Mouse (Mus musculus): ENCODE data around the gene Dennd4a. TPM values are rescaled to one million over a fixed set of nuclear protein-coding genes. Genes with fewer than 3 reads are reported as not detected.

The Dennd4a gene
- polyA plus RNA-seq, 1 experiment from 2014 or later, result 8.4 TPM

- H3K4me3 ChIP-seq (ENCODE audit: low read depth, low read length), result no peak overlapping the region
- WGBS (ENCODE audit: insufficient replicate concordance), result 73% methylated on average over 4 of the region's 4 CpGs
- H3K4me2 ChIP-seq, result no peak overlapping the region
- H3K9me3 ChIP-seq (replicated peaks; ENCODE audit: control insufficient read depth, low read length), result no peaks in the 10 kb centered on the region
- no peaks in the 10 kb centered on the region for H3K36me3 ChIP-seq (ENCODE audit: control insufficient read depth, insufficient read depth, low read length)
- no peak overlapping the region for H3K9ac ChIP-seq (ENCODE audit: low read depth, low read length)
- no peak overlapping the region for H3K27ac ChIP-seq (ENCODE audit: low read depth, low read length)
- peaks cover 8% of the 10 kb centered on the region; the same call in 1 of the 2 replicates for H3K27me3 ChIP-seq (ENCODE audit: control insufficient read depth, insufficient read depth, low read length)
- no peak for ATAC-seq (replicated peaks; ENCODE audit: insufficient number of reproducible peaks, low FRiP score, low TSS enrichment)
- peaks cover 14% of the 10 kb centered on the region for H3K4me1 ChIP-seq (ENCODE audit: control insufficient read depth, insufficient read depth, low read length)
Measured at GRCm38 (mm10) chr9:64941650-64942049, 130.5 kb downstream of the Dennd4a start.

GRCm38 (mm10) chr9:64943997-64944396, 132.9 kb downstream of the Dennd4a start:
- peaks cover 14% of the 10 kb centered on the region; the same call in 1 of the 2 replicates for H3K27me3 ChIP-seq (ENCODE audit: control insufficient read depth, insufficient read depth, low read length)
- peaks cover 12% of the 10 kb centered on the region for H3K4me1 ChIP-seq (ENCODE audit: control insufficient read depth, insufficient read depth, low read length)
- H3K36me3 ChIP-seq (ENCODE audit: control insufficient read depth, insufficient read depth, low read length), result no peaks in the 10 kb centered on the region
- 33% methylated on average over 11 of the region's 11 CpGs for WGBS (ENCODE audit: insufficient replicate concordance)
- no peak overlapping the region for H3K4me2 ChIP-seq
- no peak for ATAC-seq (replicated peaks; ENCODE audit: insufficient number of reproducible peaks, low FRiP score, low TSS enrichment)
- no peak overlapping the region for H3K9ac ChIP-seq (ENCODE audit: low read depth, low read length)
- no peaks in the 10 kb centered on the region for H3K9me3 ChIP-seq (replicated peaks; ENCODE audit: control insufficient read depth, low read length)
- no peak overlapping the region for H3K4me3 ChIP-seq (ENCODE audit: low read depth, low read length)
- H3K27ac ChIP-seq (ENCODE audit: low read depth, low read length), result no peak overlapping the region

GRCm38 (mm10) chr9:64947483-64948095, 136.4 kb downstream of the Dennd4a start:
- Histone ChIP-seq H3K9me3 (replicated peaks; ENCODE audit: control insufficient read depth, low read length) (no peaks in the 10 kb centered on the region), H3K4me1 (ENCODE audit: control insufficient read depth, insufficient read depth, low read length) (no peaks in the 10 kb centered on the region), H3K27ac (ENCODE audit: low read depth, low read length) (no peak overlapping the region), H3K27me3 (ENCODE audit: control insufficient read depth, insufficient read depth, low read length) (peaks cover 25% of the 10 kb centered on the region), H3K36me3 (ENCODE audit: control insufficient read depth, insufficient read depth, low read length) (no peaks in the 10 kb centered on the region), H3K4me2 (no peak overlapping the region), H3K9ac (ENCODE audit: low read depth, low read length) (no peak overlapping the region), H3K4me3 (ENCODE audit: low read depth, low read length) (no peak overlapping the region)
- no peak for ATAC-seq (replicated peaks; ENCODE audit: insufficient number of reproducible peaks, low FRiP score, low TSS enrichment)
- WGBS (ENCODE audit: insufficient replicate concordance), result 74% methylated on average over 9 of the region's 9 CpGs

GRCm38 (mm10) chr9:64951161-64951657, 140.1 kb downstream of the Dennd4a start, which contains the start of gene Slc24a1:
Gene Slc24a1 (minus strand): TSS chr9:64951607.
- Histone ChIP-seq H3K4me1 (ENCODE audit: control insufficient read depth, insufficient read depth, low read length) (no peaks in the 10 kb centered on the region), H3K4me2 (no peak within 1 kb of the TSS), H3K36me3 (ENCODE audit: control insufficient read depth, insufficient read depth, low read length) (no peaks in the 10 kb centered on the region), H3K27ac (ENCODE audit: low read depth, low read length) (no peak within 1 kb of the TSS), H3K27me3 (ENCODE audit: control insufficient read depth, insufficient read depth, low read length) (peaks cover 26% of the 10 kb centered on the region), H3K9ac (ENCODE audit: low read depth, low read length) (no peak within 1 kb of the TSS), H3K4me3 (ENCODE audit: low read depth, low read length) (no peak within 1 kb of the TSS), H3K9me3 (replicated peaks; ENCODE audit: control insufficient read depth, low read length) (0 out of 2 replicates have a peak, but pooled peaks cover 2% of the 10 kb centered on the region)
- WGBS (ENCODE audit: insufficient replicate concordance), result 30% methylated on average over 11 of the region's 11 CpGs
- ATAC-seq (replicated peaks; ENCODE audit: insufficient number of reproducible peaks, low FRiP score, low TSS enrichment), result no peak

GRCm38 (mm10) chr9:64952055-64952454, 140.9 kb downstream of the Dennd4a start:
- H3K4me1 ChIP-seq (ENCODE audit: control insufficient read depth, insufficient read depth, low read length), result no peaks in the 10 kb centered on the region
- H3K9me3 ChIP-seq (replicated peaks; ENCODE audit: control insufficient read depth, low read length), result 0 out of 2 replicates have a peak, but pooled peaks cover 2% of the 10 kb centered on the region
- no peak overlapping the region for H3K4me3 ChIP-seq (ENCODE audit: low read depth, low read length)
- peaks cover 24% of the 10 kb centered on the region for H3K27me3 ChIP-seq (ENCODE audit: control insufficient read depth, insufficient read depth, low read length)
- H3K36me3 ChIP-seq (ENCODE audit: control insufficient read depth, insufficient read depth, low read length), result no peaks in the 10 kb centered on the region
- no peak overlapping the region for H3K4me2 ChIP-seq
- WGBS (ENCODE audit: insufficient replicate concordance), result 16% methylated on average over 5 of the region's 5 CpGs
- H3K27ac ChIP-seq (ENCODE audit: low read depth, low read length), result no peak overlapping the region
- no peak overlapping the region for H3K9ac ChIP-seq (ENCODE audit: low read depth, low read length)
- no peak for ATAC-seq (replicated peaks; ENCODE audit: insufficient number of reproducible peaks, low FRiP score, low TSS enrichment)

- H3K27ac ChIP-seq (ENCODE audit: low read depth, low read length), result no peak overlapping the region
- H3K4me1 ChIP-seq (ENCODE audit: control insufficient read depth, insufficient read depth, low read length), result no peaks in the 10 kb centered on the region
- H3K36me3 ChIP-seq (ENCODE audit: control insufficient read depth, insufficient read depth, low read length), result no peaks in the 10 kb centered on the region
- ATAC-seq (replicated peaks; ENCODE audit: insufficient number of reproducible peaks, low FRiP score, low TSS enrichment), result no peak
- no peak overlapping the region for H3K4me2 ChIP-seq
- H3K4me3 ChIP-seq (ENCODE audit: low read depth, low read length), result no peak overlapping the region
- 39% methylated on average over 7 of the region's 7 CpGs for WGBS (ENCODE audit: insufficient replicate concordance)
- H3K9ac ChIP-seq (ENCODE audit: low read depth, low read length), result no peak overlapping the region
- peaks cover 18% of the 10 kb centered on the region for H3K27me3 ChIP-seq (ENCODE audit: control insufficient read depth, insufficient read depth, low read length)
- H3K9me3 ChIP-seq (replicated peaks; ENCODE audit: control insufficient read depth, low read length), result 0 out of 2 replicates have a peak, but pooled peaks cover 2% of the 10 kb centered on the region
Measured at GRCm38 (mm10) chr9:64953190-64953589, 142.1 kb downstream of the Dennd4a start.

GRCm38 (mm10) chr9:64956337-64956736, 145.2 kb downstream of the Dennd4a start:
- Histone ChIP-seq H3K36me3 (ENCODE audit: control insufficient read depth, insufficient read depth, low read length) (no peaks in the 10 kb centered on the region), H3K4me3 (ENCODE audit: low read depth, low read length) (peak overlapping the region; percentile 2; the same call in 1 of the 2 replicates), H3K27me3 (ENCODE audit: control insufficient read depth, insufficient read depth, low read length) (peaks cover 13% of the 10 kb centered on the region), H3K9ac (ENCODE audit: low read depth, low read length) (no peak overlapping the region), H3K4me1 (ENCODE audit: control insufficient read depth, insufficient read depth, low read length) (peaks cover under 1% of the 10 kb centered on the region; the same call in 1 of the 2 replicates), H3K27ac (ENCODE audit: low read depth, low read length) (peak overlapping the region; percentile 50), H3K4me2 (peak overlapping the region; percentile 36), H3K9me3 (replicated peaks; ENCODE audit: control insufficient read depth, low read length) (0 out of 2 replicates have a peak, but pooled peaks cover 2% of the 10 kb centered on the region)
- ATAC-seq (replicated peaks; ENCODE audit: insufficient number of reproducible peaks, low FRiP score, low TSS enrichment), result no peak
- WGBS (ENCODE audit: insufficient replicate concordance), result 25% methylated on average over 12 of the region's 12 CpGs

GRCm38 (mm10) chr9:64957276-64957675, 146.1 kb downstream of the Dennd4a start:
- Histone ChIP-seq H3K9ac (ENCODE audit: low read depth, low read length) (no peak overlapping the region), H3K36me3 (ENCODE audit: control insufficient read depth, insufficient read depth, low read length) (no peaks in the 10 kb centered on the region), H3K4me2 (no peak overlapping the region), H3K9me3 (replicated peaks; ENCODE audit: control insufficient read depth, low read length) (0 out of 2 replicates have a peak, but pooled peaks cover 2% of the 10 kb centered on the region), H3K27ac (ENCODE audit: low read depth, low read length) (no peak overlapping the region), H3K4me3 (ENCODE audit: low read depth, low read length) (no peak overlapping the region), H3K4me1 (ENCODE audit: control insufficient read depth, insufficient read depth, low read length) (peaks cover 6% of the 10 kb centered on the region), H3K27me3 (ENCODE audit: control insufficient read depth, insufficient read depth, low read length) (peaks cover 5% of the 10 kb centered on the region; the same call in 1 of the 2 replicates)
- ATAC-seq (replicated peaks; ENCODE audit: insufficient number of reproducible peaks, low FRiP score, low TSS enrichment), result no peak
- WGBS (ENCODE audit: insufficient replicate concordance), result 86% methylated on average over 3 of the region's 3 CpGs

All from heart, embryonic 11.5 days (tissue).